Mouse (Mus musculus): ENCODE data around the gene Slc9a3r2.
"Not testable (repeated sequence)": the region's sequence is repeated elsewhere in the genome, so short reads cannot be mapped to it uniquely, and the experiment has no call there.

- TF ChIP-seq EP300, CTCF (IDR thresholded peaks at IDR 0.05; ENCODE audit: low read depth): not testable (repeated sequence)
These were observed 16.9 kb upstream of the Slc9a3r2 start for GRCm38 (mm10) chr17:24667011-24667410.
